Mouse (Mus musculus) Patski (cell line): ENCODE data around the gene Mindy1. TPM values are rescaled to one million over a fixed set of nuclear protein-coding genes. Genes with fewer than 3 reads are reported as not detected.

Source experiments
- ATAC-seq: fragments of 100-300 bp; one replicate; pipeline ENCODE4 v1.8.0; 2021
- CTCF ChIA-PET: fragments of 350-600 bp; sonication (Branson Sonifier 250); formaldehyde crosslinking; loops from one replicate; lab custom pipeline; 2022; ENCODE audit warnings: inconsistent platforms; lab: Charles Lee
- POLR2A ChIA-PET: fragments of 350-600 bp; sonication (Branson Sonifier 250); formaldehyde crosslinking; loops from one replicate; lab custom pipeline; 2022; ENCODE audit warnings: antibody characterized with exemption, inconsistent platforms; lab: Charles Lee
- DNase-seq: peaks from one replicate; pipeline ENCODE4 v3.0.0-alpha.2; 2011; ENCODE audit warnings: low read depth, low spot score
- H3K27me3 ChIP-seq: fragments of 371-371 bp; one replicate; pipeline ENCODE4 v1.5.1; 2021
- CTCF ChIP-seq: fragments of 100-300 bp; IDR thresholded peaks from one replicate; pipeline ENCODE4 v1.5.1; 2021
- in situ Hi-C: fragments of 300-500 bp; cut with MboI; formaldehyde crosslinking; loops from 3 replicates; pipeline ENCODE4 v1.11.1; 2018; ENCODE audit warnings: low pct_unique_long_range_greater_than_20kb, mixed read lengths
- polyA plus RNA-seq: library from polyadenylated mRNA; unstranded; gene quantifications from one replicate; pipeline ENCODE4 v1.2.3, GENCODE M21; 2021

Mindy1 gene
- polyA plus RNA-seq, 1 experiment from 2014 or later, result 80.5 TPM

GRCm38 (mm10) chr3:95315094-95315843 lies 34.1 kb downstream of the Mindy1 start:
- in situ Hi-C loops, result no loop called here
- CTCF ChIA-PET, result interaction anchor here (1.1 to 2.5 kb wide), 6 partner anchors 10 to 79 kb away, joined by 3 to 7 read pairs (median 4); no protein-coding TSS in a partner anchor
- no peaks in the 10 kb centered on the region for H3K27me3 ChIP-seq
- TF ChIP-seq CTCF, result no peak
- ATAC-seq (peak; percentile 68), DNase-seq (peak; percentile 61)
- POLR2A ChIA-PET, result interaction anchor here (0.7 to 1.8 kb wide), 8 partner anchors 8 to 188 kb away, joined by 3 to 5 read pairs (median 3); no protein-coding TSS in a partner anchor

GRCm38 (mm10) chr3:95315844-95316550 lies 34.9 kb downstream of the Mindy1 start:
- ATAC-seq (peak; percentile 10), DNase-seq (no peak)
- ChIA-PET POLR2A (interaction anchor here (0.7 to 1.8 kb wide), 5 partner anchors 19 to 33 kb away, joined by 3 to 4 read pairs (median 4); no protein-coding TSS in a partner anchor), CTCF (interaction anchor here (0.9 to 2.5 kb wide), 6 partner anchors 9 to 78 kb away, joined by 3 to 7 read pairs (median 4); no protein-coding TSS in a partner anchor)
- in situ Hi-C loops, result no loop called here
- TF ChIP-seq CTCF, result no peak
- no peaks in the 10 kb centered on the region for H3K27me3 ChIP-seq

DNA sequence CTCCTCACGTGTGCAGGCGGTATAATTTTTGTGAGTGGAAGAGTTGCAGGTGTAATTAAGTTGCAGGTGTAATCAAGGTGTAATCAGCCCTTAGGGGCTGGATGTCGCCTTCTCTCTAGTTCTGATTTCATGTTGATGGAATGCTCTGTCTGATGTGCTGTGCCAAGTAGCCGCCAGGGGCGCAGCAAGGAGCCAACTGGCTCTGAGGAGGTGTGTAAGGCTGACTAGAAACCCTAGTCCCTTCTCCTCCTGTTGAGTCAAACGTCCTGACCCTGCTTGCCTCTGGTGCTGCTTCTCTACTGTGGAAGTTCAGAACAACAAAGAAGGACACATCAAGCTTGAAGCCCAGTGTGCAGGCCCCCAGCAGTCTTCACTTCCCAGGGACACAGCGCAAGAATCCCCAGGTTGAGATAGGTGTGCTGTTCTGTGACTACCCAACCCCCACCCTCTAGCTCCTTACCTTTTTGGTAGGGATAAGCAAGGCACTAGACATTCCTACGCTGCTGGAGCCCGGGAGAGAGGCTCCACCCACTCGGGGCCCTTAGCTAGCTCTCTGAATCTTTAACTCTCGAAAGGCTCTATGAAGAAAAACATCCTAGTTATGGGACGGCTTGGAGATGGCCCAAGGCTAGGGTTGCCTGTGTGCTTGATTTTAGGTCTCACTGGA lies 36.4 kb downstream of the Mindy1 start:
- H3K27me3 ChIP-seq, result no peaks in the 10 kb centered on the region
- DNase-seq, result no peak
- peak; percentile 66 for ATAC-seq
- ChIA-PET POLR2A (interaction anchor here (0.6 kb wide), 3 partner anchors 16 to 338 kb away, joined by 3 read pairs; partner anchors contain the start of gene Vps72), CTCF (interaction anchor here (0.7 to 1.5 kb wide), 8 partner anchors 8 to 160 kb away, joined by 3 to 4 read pairs (median 3); no protein-coding TSS in a partner anchor)
- in situ Hi-C loops, result no loop called here
- TF ChIP-seq CTCF, result no peak

- ATAC-seq (no peak), DNase-seq (no peak)
- TF ChIP-seq CTCF, result no peak
- CTCF ChIA-PET, result interaction anchor here (0.8 to 2.0 kb wide), 6 partner anchors 10 to 32 kb away, joined by 3 to 8 read pairs (median 4); no protein-coding TSS in a partner anchor
- H3K27me3 ChIP-seq, result no peaks in the 10 kb centered on the region
- in situ Hi-C loops, result no loop called here
- POLR2A ChIA-PET, result interaction anchor here (1.1 kb wide), 1 partner anchor 10 kb away, joined by 5 read pairs; no protein-coding TSS in a partner anchor
These were observed 37.4 kb downstream of the Mindy1 start for GRCm38 (mm10) chr3:95318548-95318947.

- TF ChIP-seq CTCF, result no peak
- ChIA-PET CTCF (interaction anchor here (0.8 to 2.0 kb wide), 6 partner anchors 8 to 31 kb away, joined by 3 to 8 read pairs (median 5); no protein-coding TSS in a partner anchor), POLR2A (interaction anchor here (1.1 kb wide), 1 partner anchor 10 kb away, joined by 5 read pairs; no protein-coding TSS in a partner anchor)
- no peaks in the 10 kb centered on the region for H3K27me3 ChIP-seq
- ATAC-seq, result no peak
- in situ Hi-C loops, result no loop called here
- DNase-seq, result no peak
These were observed 38.0 kb downstream of the Mindy1 start for GRCm38 (mm10) chr3:95319110-95319509.

DNA sequence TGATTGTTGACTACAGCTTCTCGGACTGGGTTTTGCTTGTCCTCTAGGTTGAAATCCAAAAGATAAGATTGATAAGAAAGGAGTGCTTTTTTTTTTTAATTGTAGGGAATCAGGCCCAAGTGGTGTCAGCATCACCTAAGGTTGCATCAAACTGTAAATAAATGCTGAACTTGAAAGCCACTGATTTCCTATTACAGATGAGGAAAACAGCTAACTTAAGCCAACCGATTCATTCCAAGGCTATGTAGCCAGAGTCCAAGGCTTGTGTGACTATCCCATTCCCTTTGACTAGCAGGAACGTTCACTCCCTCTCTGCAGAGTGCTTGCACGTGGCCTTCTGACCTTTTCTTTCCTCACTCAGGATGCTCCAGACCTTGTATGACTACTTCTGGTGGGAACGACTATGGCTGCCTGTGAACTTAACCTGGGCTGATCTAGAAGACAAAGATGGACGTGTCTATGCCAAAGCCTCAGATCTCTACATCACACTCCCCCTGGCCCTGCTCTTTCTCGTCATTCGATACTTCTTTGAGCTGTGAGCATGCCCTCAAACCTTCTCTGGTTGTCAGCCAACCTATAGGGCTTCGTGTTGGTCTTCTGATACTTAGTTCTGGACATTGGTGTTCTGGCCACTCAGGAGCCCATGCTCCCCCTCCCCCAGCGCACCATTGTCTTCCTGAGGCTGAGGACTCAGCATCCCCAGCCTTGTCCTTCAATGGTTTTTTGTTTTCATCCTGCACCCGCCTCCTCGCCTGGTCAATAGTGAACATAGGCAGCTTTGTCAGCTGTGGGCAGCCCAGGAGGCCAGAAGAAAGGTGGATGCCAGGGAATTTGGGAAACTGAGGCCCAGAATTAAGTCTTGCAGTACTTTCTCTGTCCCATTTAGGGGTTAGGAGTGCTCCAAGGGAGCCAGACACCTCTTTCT lies 38.8 kb downstream of the Mindy1 start:
- ChIA-PET POLR2A (interaction anchor here (1.1 kb wide), 1 partner anchor 9 kb away, joined by 5 read pairs; no protein-coding TSS in a partner anchor), CTCF (interaction anchor here (1.1 to 2.0 kb wide), 5 partner anchors 8 to 30 kb away, joined by 3 to 8 read pairs (median 5); no protein-coding TSS in a partner anchor)
- in situ Hi-C loops, result no loop called here
- DNase-seq (no peak), ATAC-seq (no peak)
- TF ChIP-seq CTCF, result no peak
- no peaks in the 10 kb centered on the region for H3K27me3 ChIP-seq

GRCm38 (mm10) chr3:95323429-95323828 lies 42.3 kb downstream of the Mindy1 start:
- ChIA-PET POLR2A (interaction anchor here (0.8 to 1.2 kb wide), 2 partner anchors 9 to 14 kb away, joined by 3 read pairs; partner anchors contain the start of gene Cers2), CTCF (interaction anchor here (0.6 to 1.2 kb wide), 2 partner anchors 11 to 14 kb away, joined by 3 read pairs; no protein-coding TSS in a partner anchor)
- no peak for DNase-seq
- TF ChIP-seq CTCF, result no peak
- in situ Hi-C loops, result no loop called here
- no peaks in the 10 kb centered on the region for H3K27me3 ChIP-seq
- no peak for ATAC-seq

DNA sequence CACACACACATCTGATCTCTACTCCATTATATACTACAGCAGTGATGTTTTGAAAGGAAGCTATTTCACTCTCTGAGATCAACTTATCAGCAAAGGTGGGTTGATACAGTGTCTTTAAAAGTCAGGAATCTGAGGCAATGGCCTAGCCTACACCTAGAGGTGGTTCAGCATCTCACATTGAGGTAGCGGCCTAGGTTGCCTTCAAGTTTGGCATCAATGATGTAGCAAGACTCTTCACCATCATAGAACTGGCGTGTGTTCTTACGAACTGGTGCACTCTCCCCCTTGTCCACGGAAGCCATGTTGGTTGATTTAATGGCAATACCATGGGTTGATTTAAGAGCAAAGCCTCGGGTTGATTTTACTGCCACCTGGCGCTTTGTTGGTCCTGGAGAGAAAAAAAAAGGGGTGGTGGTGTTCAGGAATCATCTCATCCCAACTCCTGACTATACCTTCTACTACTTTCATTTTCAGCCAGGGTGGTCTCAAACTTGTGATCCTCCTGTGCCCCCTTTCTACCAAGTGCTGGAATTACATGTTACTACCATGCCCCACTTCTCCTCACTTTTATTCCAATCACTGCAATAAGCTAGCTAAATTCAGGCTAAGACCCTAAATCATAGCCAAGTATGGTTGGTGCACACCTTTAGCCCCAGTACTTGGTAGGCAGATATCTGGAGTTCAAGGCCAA lies 43.5 kb downstream of the Mindy1 start:
- DNase-seq (no peak), ATAC-seq (no peak)
- H3K27me3 ChIP-seq, result no peaks in the 10 kb centered on the region
- CTCF ChIA-PET, result interaction anchor here (1.1 to 2.6 kb wide), 3 partner anchors 10 to 23 kb away, joined by 3 to 12 read pairs (median 7); partner anchors contain the start of gene Cers2
- TF ChIP-seq CTCF, result no peak
- POLR2A ChIA-PET, result interaction anchor here (0.6 to 1.2 kb wide), 2 partner anchors 13 to 84 kb away, joined by 3 to 4 read pairs; no protein-coding TSS in a partner anchor
- in situ Hi-C loops, result no loop called here
